Mouse (Mus musculus) stomach, postnatal 0 days (tissue): ENCODE results near the gene Tbx5. TPM values are rescaled to one million over a fixed set of nuclear protein-coding genes. Genes with fewer than 3 reads are reported as not detected.

ENCODE experiments used
- ATAC-seq: fragments of 200-750 bp; cut with Nextera tagmentation; 2 replicates; pipeline ENCODE4 v1.8.0; 2017; ENCODE audit not compliant: low FRiP score, low TSS enrichment
- DNase-seq: peaks from one replicate; pipeline ENCODE4 v3.0.0-alpha.2; 2016; ENCODE audit warnings: low spot score
- H3K27ac ChIP-seq: fragments of 300-500 bp; sonication (generic); replicated peaks from 2 replicates; pipeline ENCODE4 v1.5.1; 2014; ENCODE audit warnings: mild to moderate bottlenecking, control low read depth
- H3K27me3 ChIP-seq: fragments of 300-500 bp; sonication (generic); 2 replicates; pipeline ENCODE4 v1.6.1; 2014; ENCODE audit warnings: low read length; ENCODE audit not compliant: control insufficient read depth, insufficient read depth
- H3K36me3 ChIP-seq: fragments of 300-500 bp; sonication (generic); 2 replicates; pipeline ENCODE4 v1.6.1; 2014; ENCODE audit warnings: low read length, mixed read lengths; ENCODE audit not compliant: control insufficient read depth, insufficient read depth
- H3K4me1 ChIP-seq: fragments of 300-500 bp; sonication (generic); replicated peaks from 2 replicates; pipeline ENCODE4 v1.6.1; 2014; ENCODE audit warnings: antibody characterized with exemption; ENCODE audit not compliant: control insufficient read depth, insufficient read depth
- H3K4me2 ChIP-seq: fragments of 300-500 bp; sonication (generic); replicated peaks from 2 replicates; pipeline ENCODE4 v1.6.1; 2014; ENCODE audit warnings: low read depth, mild to moderate bottlenecking, control low read depth, moderate library complexity
- H3K4me3 ChIP-seq: fragments of 300-500 bp; sonication (generic); 2 replicates; pipeline ENCODE4 v1.5.1; 2014; ENCODE audit warnings: low read depth, low read length, control low read depth
- H3K9ac ChIP-seq: fragments of 300-500 bp; sonication (generic); 2 replicates; pipeline ENCODE4 v1.6.1; 2014; ENCODE audit warnings: mild to moderate bottlenecking, low read length, control low read depth, mixed read lengths
- H3K9me3 ChIP-seq: fragments of 300-500 bp; sonication (generic); 2 replicates; pipeline ENCODE4 v1.6.1; 2016; ENCODE audit warnings: low read length; ENCODE audit not compliant: control insufficient read depth
- CTCF ChIP-seq: IDR thresholded peaks from 2 replicates; pipeline ENCODE4 v1.5.1; 2016; ENCODE audit warnings: antibody characterized with exemption, low read depth, mild to moderate bottlenecking, moderate library complexity
- EP300 ChIP-seq: optimal IDR thresholded peaks from 2 replicates; pipeline ENCODE3; 2016; ENCODE audit warnings: antibody characterized with exemption
- WGBS: fragments of 180-500 bp; shearing (Covaris S2); extraction: QIAGEN DNeasy Blood & Tissue Kit; methylation state at CpG from one replicate; pipeline ENCODE4 v1.1.7; 2014; 5-methylcytosine and 5-hydroxymethylcytosine counted together
- polyA plus RNA-seq: library from polyadenylated mRNA; unstranded; fragments of >200 nt; fragmentation: Nextera tagmentation; extraction: Ambion mirVana; gene quantifications from 2 replicates; pipeline ENCODE4 v1.2.1, GENCODE M21; 2015

The Tbx5 gene
- polyA plus RNA-seq, 1 experiment from 2014 or later = 0.05 TPM

DNA sequence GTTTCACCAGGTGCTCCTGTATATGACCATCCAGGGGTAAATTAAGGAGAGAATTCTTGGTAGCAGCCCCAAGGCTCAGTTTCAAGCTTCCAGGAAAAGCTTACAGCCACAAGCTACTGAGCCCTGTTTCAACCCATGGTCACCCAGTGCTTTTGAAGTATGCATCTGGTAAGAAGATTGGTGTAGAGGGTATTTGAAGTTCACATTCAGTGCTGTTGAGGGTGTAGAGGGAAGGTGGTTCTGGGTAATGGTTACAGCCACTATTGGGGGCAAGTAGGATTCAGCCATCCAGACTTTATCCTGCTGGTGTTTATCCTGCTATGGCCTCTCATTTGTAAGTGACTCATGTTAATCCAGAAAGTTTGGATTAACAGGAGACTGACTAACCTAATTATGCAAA is 26.0 kb upstream of the Tbx5 start:
- no peaks in the 10 kb centered on the region for H3K36me3 ChIP-seq
- TF ChIP-seq EP300 (no peak), CTCF (no peak)
- H3K27me3 ChIP-seq = peaks cover 42% of the 10 kb centered on the region
- no peaks in the 10 kb centered on the region for H3K9me3 ChIP-seq
- H3K4me2 ChIP-seq = no peak overlapping the region
- no peak overlapping the region for H3K9ac ChIP-seq
- no peak overlapping the region for H3K27ac ChIP-seq
- H3K4me1 ChIP-seq = no peaks in the 10 kb centered on the region
- H3K4me3 ChIP-seq = no peak overlapping the region
- no peak for ATAC-seq
- DNase-seq = no peak

DNA sequence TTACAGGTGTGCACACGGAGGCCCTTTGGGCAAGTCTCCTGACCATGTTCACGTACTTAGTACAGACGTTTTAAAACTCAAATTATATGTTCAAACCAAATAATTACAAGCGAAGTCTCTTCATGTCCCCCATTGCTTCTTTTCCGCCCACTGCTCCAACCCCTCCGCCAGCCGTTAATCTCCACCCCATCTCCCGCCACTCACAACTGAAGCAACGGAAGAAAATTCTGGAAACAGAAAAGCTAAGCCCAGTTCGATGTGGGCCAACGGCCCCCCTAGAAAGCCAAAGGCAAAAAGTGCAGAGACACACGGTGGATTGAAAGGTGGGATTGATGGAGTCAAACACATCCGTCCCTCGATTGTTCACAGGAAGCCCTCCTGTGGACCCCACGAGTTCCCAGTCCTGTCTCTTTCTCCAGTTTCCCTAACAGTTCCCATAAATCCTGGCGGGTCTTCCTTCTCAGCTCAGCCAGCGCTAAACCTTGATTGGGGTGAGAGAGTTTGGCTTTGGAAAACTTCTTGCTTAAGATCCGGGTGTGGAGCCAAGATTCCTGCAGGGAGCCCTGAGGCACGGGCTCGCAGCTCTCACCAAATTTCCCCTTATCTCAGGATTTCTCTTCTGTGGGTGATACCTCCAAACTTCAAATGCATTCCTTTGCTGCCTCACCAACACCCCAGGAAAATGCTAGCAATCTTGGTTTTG is 24.8 kb upstream of the Tbx5 start:
- no peak overlapping the region for H3K9ac ChIP-seq
- 3% methylated on average over 20 of the region's 20 CpGs for WGBS
- ATAC-seq = no peak
- H3K4me2 ChIP-seq = no peak overlapping the region
- H3K27ac ChIP-seq = no peak overlapping the region
- H3K4me3 ChIP-seq = no peak overlapping the region
- TF ChIP-seq EP300 (no peak), CTCF (no peak)
- H3K9me3 ChIP-seq = no peaks in the 10 kb centered on the region
- no peak for DNase-seq
- H3K27me3 ChIP-seq = peaks cover 37% of the 10 kb centered on the region
- no peaks in the 10 kb centered on the region for H3K4me1 ChIP-seq
- H3K36me3 ChIP-seq = no peaks in the 10 kb centered on the region

DNA sequence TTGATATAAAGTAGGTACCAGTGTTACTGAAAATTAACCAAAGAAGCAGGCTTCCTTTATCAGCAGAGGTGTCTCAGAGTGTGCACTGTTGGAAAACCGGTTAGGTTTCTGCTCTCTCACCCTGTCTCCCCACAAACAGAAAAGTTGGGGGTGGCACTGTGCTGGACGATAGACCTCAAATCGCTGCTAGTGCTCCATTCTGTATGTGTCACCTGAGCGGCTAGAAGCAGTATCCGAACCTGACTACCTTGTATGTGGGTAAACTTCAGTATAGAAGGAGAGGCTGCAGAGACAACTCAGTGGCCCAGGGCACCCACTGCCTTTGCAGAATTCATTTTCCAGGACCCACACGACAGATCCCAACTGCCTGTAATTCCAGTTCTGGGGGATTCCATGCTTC is 23.8 kb upstream of the Tbx5 start:
- WGBS = 49% methylated on average over 6 of the region's 6 CpGs
- H3K4me3 ChIP-seq = no peak overlapping the region
- TF ChIP-seq EP300 = no peak
- no peak for TF ChIP-seq CTCF
- H3K36me3 ChIP-seq = no peaks in the 10 kb centered on the region
- ATAC-seq (no peak), DNase-seq (no peak)
- H3K4me2 ChIP-seq = no peak overlapping the region
- H3K27ac ChIP-seq = no peak overlapping the region
- no peaks in the 10 kb centered on the region for H3K4me1 ChIP-seq
- no peaks in the 10 kb centered on the region for H3K9me3 ChIP-seq
- H3K9ac ChIP-seq = no peak overlapping the region
- H3K27me3 ChIP-seq = peaks cover 26% of the 10 kb centered on the region

DNA sequence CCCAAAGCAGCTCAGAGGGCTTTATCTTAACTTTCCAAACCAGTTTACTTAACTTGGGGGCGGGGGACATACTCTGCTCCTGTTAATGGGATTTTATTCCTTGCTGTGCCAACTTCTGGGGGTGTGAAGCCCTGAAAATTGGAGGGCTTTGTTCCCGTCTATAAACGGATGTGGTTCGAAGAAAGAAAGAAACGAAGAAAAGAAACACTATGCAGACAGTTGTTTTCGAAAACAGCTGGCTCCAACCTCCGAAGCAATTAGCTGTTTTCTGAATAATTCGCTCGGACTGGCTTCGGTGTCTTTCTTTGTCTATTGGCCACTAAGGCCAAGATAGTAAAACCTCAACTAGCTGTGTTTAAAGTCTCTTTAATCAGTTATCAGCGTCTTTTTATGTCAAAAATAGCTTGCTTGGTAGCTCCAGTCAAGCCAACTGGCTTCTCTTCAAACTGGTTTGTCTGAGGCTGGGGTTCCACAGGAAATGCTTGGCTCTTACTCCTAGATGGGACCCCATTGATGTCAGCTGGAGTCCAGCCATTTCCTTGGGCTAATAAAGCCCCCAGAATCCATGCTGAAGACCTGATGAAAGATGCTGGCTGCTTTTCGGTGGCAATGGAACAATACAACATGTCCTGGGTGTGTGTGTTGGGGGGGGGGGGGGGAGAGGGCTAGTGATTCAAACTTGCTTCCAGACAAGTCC is 21.3 kb upstream of the Tbx5 start:
- Histone ChIP-seq H3K27me3 (peaks cover 14% of the 10 kb centered on the region; the same call in 1 of the 2 replicates), H3K4me3 (no peak overlapping the region), H3K9ac (no peak overlapping the region), H3K4me2 (no peak overlapping the region), H3K9me3 (no peaks in the 10 kb centered on the region), H3K27ac (no peak overlapping the region), H3K4me1 (no peaks in the 10 kb centered on the region), H3K36me3 (no peaks in the 10 kb centered on the region)
- ATAC-seq (no peak), DNase-seq (no peak)
- TF ChIP-seq CTCF (no peak), EP300 (no peak)
- 52% methylated on average over 12 of the region's 12 CpGs for whole genome bisulfite sequencing

DNA sequence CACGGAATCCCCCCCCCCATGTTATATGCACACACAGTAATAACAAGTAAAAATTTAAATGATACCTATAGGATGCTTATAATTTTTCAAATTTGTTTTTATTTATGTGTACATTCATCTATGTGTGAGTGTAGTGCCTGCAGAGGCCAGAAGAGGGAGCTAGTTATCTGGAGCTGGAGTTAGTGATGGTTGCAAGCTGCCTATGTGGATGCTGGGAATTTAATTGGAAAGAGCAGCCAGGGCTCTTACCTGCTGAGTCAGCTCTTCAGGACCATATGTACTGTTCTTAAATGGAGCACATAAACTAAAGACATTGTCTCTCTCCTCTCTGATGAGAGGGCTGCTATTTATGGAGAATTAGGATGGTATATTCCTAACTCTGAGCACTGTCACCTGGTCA is 17.2 kb upstream of the Tbx5 start:
- H3K27me3 ChIP-seq = no peaks in the 10 kb centered on the region
- H3K9me3 ChIP-seq = no peaks in the 10 kb centered on the region
- DNase-seq (no peak), ATAC-seq (no peak)
- H3K4me3 ChIP-seq = no peak overlapping the region
- 57% methylated on average over 1 of the region's 1 CpGs for WGBS
- H3K9ac ChIP-seq = no peak overlapping the region
- TF ChIP-seq EP300 (no peak), CTCF (peak; percentile 31; the same call in 1 of the 2 replicates)
- H3K4me1 ChIP-seq = no peaks in the 10 kb centered on the region
- no peak overlapping the region for H3K4me2 ChIP-seq
- no peak overlapping the region for H3K27ac ChIP-seq
- no peaks in the 10 kb centered on the region for H3K36me3 ChIP-seq

DNA sequence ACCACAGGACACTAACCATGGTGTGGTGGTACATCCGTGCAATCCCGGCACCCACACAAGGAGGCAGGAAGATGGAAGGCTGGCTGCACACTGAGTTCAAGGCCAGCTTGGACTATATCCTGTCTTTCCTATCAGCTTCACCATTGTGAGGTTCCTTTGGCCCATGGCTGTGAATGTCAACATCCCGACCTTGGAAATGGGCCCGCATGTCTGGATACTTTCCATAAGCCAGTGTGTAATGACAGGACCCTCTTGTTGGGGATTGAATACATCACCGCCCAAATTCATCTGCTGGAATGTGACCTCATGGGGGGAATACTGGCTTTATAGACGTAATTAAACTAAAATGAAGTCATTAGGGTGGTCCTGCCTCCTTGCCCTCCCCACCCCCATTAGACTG is 12.0 kb upstream of the Tbx5 start:
- no peak for TF ChIP-seq CTCF
- TF ChIP-seq EP300 = no peak
- Histone ChIP-seq H3K4me1 (no peaks in the 10 kb centered on the region), H3K9ac (no peak overlapping the region), H3K27me3 (no peaks in the 10 kb centered on the region), H3K4me2 (no peak overlapping the region), H3K27ac (no peak overlapping the region), H3K9me3 (no peaks in the 10 kb centered on the region), H3K4me3 (no peak overlapping the region), H3K36me3 (no peaks in the 10 kb centered on the region)
- WGBS = 87% methylated on average over 6 of the region's 6 CpGs
- ATAC-seq = no peak
- DNase-seq = no peak
